Mouse (Mus musculus) B cell, adult 2 months (primary cell): ENCODE results near the gene Ube2k.

Experiments used
- DNase-seq, 2 experiments: peaks; one replicate each; pipeline ENCODE4 v3.0.0; 2022

Ube2k gene

GRCm38 (mm10) chr5:65538829-65539228 lies 1.8 kb downstream of the Ube2k start:
- no peak for DNase-seq

- no peak for DNase-seq
Measured at GRCm38 (mm10) chr5:65539786-65540185, 2.8 kb downstream of the Ube2k start.

- no peak for DNase-seq
Measured at GRCm38 (mm10) chr5:65541889-65542288, 4.9 kb downstream of the Ube2k start.

- DNase-seq = no peak
Measured at GRCm38 (mm10) chr5:65543491-65543890, 6.5 kb downstream of the Ube2k start.

- no peak for DNase-seq
Measured at GRCm38 (mm10) chr5:65544616-65545015, 7.6 kb downstream of the Ube2k start.

GRCm38 (mm10) chr5:65549677-65550076 lies 12.6 kb downstream of the Ube2k start:
- DNase-seq = no peak

GRCm38 (mm10) chr5:65557109-65557508 lies 20.1 kb downstream of the Ube2k start:
- no peak for DNase-seq

- DNase-seq = no peak
Measured at GRCm38 (mm10) chr5:65561125-65561893, 24.3 kb downstream of the Ube2k start.

- no peak for DNase-seq
Measured at GRCm38 (mm10) chr5:65565486-65565885, 28.5 kb downstream of the Ube2k start.

- no peak for DNase-seq
Measured at GRCm38 (mm10) chr5:65574876-65575275, 37.8 kb downstream of the Ube2k start.

- DNase-seq = no peak
Measured at GRCm38 (mm10) chr5:65575896-65576295, 38.9 kb downstream of the Ube2k start.

- DNase-seq = no peak
Measured at GRCm38 (mm10) chr5:65578545-65578944, 41.5 kb downstream of the Ube2k start.

GRCm38 (mm10) chr5:65586291-65586690 lies 49.3 kb downstream of the Ube2k start:
- DNase-seq = no peak

GRCm38 (mm10) chr5:65590199-65590598 lies 53.2 kb downstream of the Ube2k start:
- DNase-seq = no peak

- DNase-seq = no peak
Measured at GRCm38 (mm10) chr5:65592421-65592820, 55.4 kb downstream of the Ube2k start.

- DNase-seq = no peak
Measured at GRCm38 (mm10) chr5:65599681-65600080, 62.6 kb downstream of the Ube2k start.

GRCm38 (mm10) chr5:65606820-65607219 lies 69.8 kb downstream of the Ube2k start:
- no peak for DNase-seq

- no peak for DNase-seq
Measured at GRCm38 (mm10) chr5:65609769-65610168, 72.7 kb downstream of the Ube2k start.

- DNase-seq = no peak
Measured at GRCm38 (mm10) chr5:65610541-65610940, 73.5 kb downstream of the Ube2k start.

GRCm38 (mm10) chr5:65613152-65613924 lies 76.3 kb downstream of the Ube2k start:
- DNase-seq = no peak

- no peak for DNase-seq
Measured at GRCm38 (mm10) chr5:65624340-65624739, 87.3 kb downstream of the Ube2k start.

- DNase-seq = no peak
Measured at GRCm38 (mm10) chr5:65638896-65639295, 101.9 kb downstream of the Ube2k start.
